Mouse (Mus musculus): Measurements from ENCODE around the gene Gm17545. TPM values are rescaled to one million over a fixed set of nuclear protein-coding genes. Genes with fewer than 3 reads are reported as not detected.

Gene Gm17545
- polyA plus RNA-seq, 1 experiment from 2014 or later, result not detected

DNA sequence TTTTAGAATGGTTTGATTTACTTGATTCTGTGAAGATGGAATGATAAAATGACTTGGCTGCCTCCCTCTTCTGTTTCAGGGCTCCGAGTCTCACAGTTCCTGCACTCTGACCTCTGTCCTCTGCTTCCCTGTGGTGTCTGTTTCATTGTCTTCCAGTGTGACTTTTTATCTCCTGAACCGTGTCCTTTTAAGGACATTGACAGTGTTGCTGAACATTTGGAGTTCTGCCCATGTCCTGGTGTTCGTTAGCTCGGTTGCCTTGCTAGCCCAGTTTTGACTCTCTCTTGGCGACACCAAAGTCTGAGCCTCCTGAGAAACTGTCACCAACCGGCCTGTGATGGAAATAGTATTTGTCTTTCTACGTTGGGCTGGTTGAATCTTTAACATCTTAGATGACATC, 33.6 kb upstream of the Gm17545 start:
- Histone ChIP-seq H3K27me3 (replicated peaks; ENCODE audit: control insufficient read depth, insufficient read depth, low read length) (no peaks in the 10 kb centered on the region), H3K27ac (ENCODE audit: low read length) (no peak overlapping the region), H3K4me3 (replicated peaks; ENCODE audit: low read length) (no peak overlapping the region), H3K36me3 (ENCODE audit: control insufficient read depth, insufficient read depth) (no peaks in the 10 kb centered on the region), H3K4me1 (replicated peaks; ENCODE audit: control insufficient read depth, insufficient read depth, low read length) (no peaks in the 10 kb centered on the region), H3K9me3 (ENCODE audit: control insufficient read depth, low read length) (no peaks in the 10 kb centered on the region), H3K9ac (replicated peaks; ENCODE audit: low read depth, low read length) (no peak overlapping the region), H3K4me2 (ENCODE audit: low read length) (no peak overlapping the region)
- WGBS, result 38% methylated on average over 7 of the region's 7 CpGs
- ATAC-seq, result no peak

DNA sequence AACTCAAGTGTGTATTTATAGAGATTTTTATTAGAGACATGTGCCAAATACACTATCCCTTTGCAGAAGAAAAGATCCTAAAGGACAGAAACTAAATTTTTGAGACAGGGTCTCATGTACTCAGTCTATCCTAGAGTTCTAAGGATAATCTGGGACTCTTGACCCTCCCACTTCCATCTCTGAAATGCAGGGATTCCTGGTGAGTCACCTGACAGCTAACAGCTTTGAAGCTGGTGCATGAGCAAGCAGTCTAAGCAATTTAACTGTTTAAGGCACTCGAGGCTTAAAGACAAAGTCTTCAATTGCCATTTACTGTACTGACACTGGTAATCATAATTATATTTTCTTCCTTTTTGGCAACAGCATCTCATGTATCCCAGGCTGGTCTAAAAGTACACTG, 31.5 kb upstream of the Gm17545 start:
- H3K36me3 ChIP-seq (ENCODE audit: control insufficient read depth, insufficient read depth), result no peaks in the 10 kb centered on the region
- H3K4me1 ChIP-seq (replicated peaks; ENCODE audit: control insufficient read depth, insufficient read depth, low read length), result no peaks in the 10 kb centered on the region
- H3K4me2 ChIP-seq (ENCODE audit: low read length), result no peak overlapping the region
- WGBS, result 62% methylated on average over 1 of the region's 1 CpGs
- H3K4me3 ChIP-seq (replicated peaks; ENCODE audit: low read length), result no peak overlapping the region
- H3K9me3 ChIP-seq (ENCODE audit: control insufficient read depth, low read length), result no peaks in the 10 kb centered on the region
- no peak overlapping the region for H3K9ac ChIP-seq (replicated peaks; ENCODE audit: low read depth, low read length)
- no peak for ATAC-seq
- H3K27me3 ChIP-seq (replicated peaks; ENCODE audit: control insufficient read depth, insufficient read depth, low read length), result no peaks in the 10 kb centered on the region
- H3K27ac ChIP-seq (ENCODE audit: low read length), result no peak overlapping the region

DNA sequence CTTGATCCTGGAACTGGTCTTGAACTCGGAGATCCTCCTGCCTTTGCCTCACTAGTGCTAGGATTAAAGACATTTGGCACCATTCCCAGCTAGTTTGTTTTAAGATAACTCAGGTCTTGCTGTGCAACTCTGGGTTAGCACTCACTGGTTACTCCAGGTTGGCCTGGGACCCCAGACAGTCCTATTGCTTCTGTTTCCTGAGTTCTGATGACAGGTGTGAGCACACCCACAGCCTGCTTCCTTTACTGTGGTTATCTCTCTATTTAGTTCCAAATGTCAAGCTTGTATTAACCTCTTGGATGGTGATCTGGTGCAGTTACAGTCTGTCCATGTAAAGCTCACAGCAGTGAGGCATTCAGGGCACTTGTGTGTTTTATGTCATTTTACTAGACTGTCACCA, 30.6 kb upstream of the Gm17545 start:
- no peaks in the 10 kb centered on the region for H3K27me3 ChIP-seq (replicated peaks; ENCODE audit: control insufficient read depth, insufficient read depth, low read length)
- no peak for ATAC-seq
- no peaks in the 10 kb centered on the region for H3K9me3 ChIP-seq (ENCODE audit: control insufficient read depth, low read length)
- no peaks in the 10 kb centered on the region for H3K36me3 ChIP-seq (ENCODE audit: control insufficient read depth, insufficient read depth)
- H3K9ac ChIP-seq (replicated peaks; ENCODE audit: low read depth, low read length), result no peak overlapping the region
- H3K27ac ChIP-seq (ENCODE audit: low read length), result no peak overlapping the region
- no peaks in the 10 kb centered on the region for H3K4me1 ChIP-seq (replicated peaks; ENCODE audit: control insufficient read depth, insufficient read depth, low read length)
- 74% methylated on average over 1 of the region's 1 CpGs for WGBS
- no peak overlapping the region for H3K4me3 ChIP-seq (replicated peaks; ENCODE audit: low read length)
- H3K4me2 ChIP-seq (ENCODE audit: low read length), result no peak overlapping the region

- no peaks in the 10 kb centered on the region for H3K27me3 ChIP-seq (replicated peaks; ENCODE audit: control insufficient read depth, insufficient read depth, low read length)
- peaks cover 3% of the 10 kb centered on the region; the same call in 1 of the 2 replicates for H3K4me1 ChIP-seq (replicated peaks; ENCODE audit: control insufficient read depth, insufficient read depth, low read length)
- no peak overlapping the region for H3K9ac ChIP-seq (replicated peaks; ENCODE audit: low read depth, low read length)
- H3K36me3 ChIP-seq (ENCODE audit: control insufficient read depth, insufficient read depth), result no peaks in the 10 kb centered on the region
- no peak overlapping the region for H3K27ac ChIP-seq (ENCODE audit: low read length)
- WGBS, result 83% methylated on average over 10 of the region's 10 CpGs
- H3K4me3 ChIP-seq (replicated peaks; ENCODE audit: low read length), result no peak overlapping the region
- H3K4me2 ChIP-seq (ENCODE audit: low read length), result no peak overlapping the region
- ATAC-seq, result no peak
- no peaks in the 10 kb centered on the region for H3K9me3 ChIP-seq (ENCODE audit: control insufficient read depth, low read length)
These were observed 29.9 kb upstream of the Gm17545 start for GRCm38 (mm10) chr9:22424196-22424595.

- Histone ChIP-seq H3K9ac (replicated peaks; ENCODE audit: low read depth, low read length) (no peak overlapping the region), H3K27ac (ENCODE audit: low read length) (no peak overlapping the region), H3K27me3 (replicated peaks; ENCODE audit: control insufficient read depth, insufficient read depth, low read length) (no peaks in the 10 kb centered on the region), H3K4me2 (ENCODE audit: low read length) (no peak overlapping the region), H3K4me1 (replicated peaks; ENCODE audit: control insufficient read depth, insufficient read depth, low read length) (peaks cover 4% of the 10 kb centered on the region), H3K36me3 (ENCODE audit: control insufficient read depth, insufficient read depth) (no peaks in the 10 kb centered on the region), H3K9me3 (ENCODE audit: control insufficient read depth, low read length) (no peaks in the 10 kb centered on the region), H3K4me3 (replicated peaks; ENCODE audit: low read length) (no peak overlapping the region)
- 94% methylated on average over 4 of the region's 4 CpGs for WGBS
- no peak for ATAC-seq
These were observed 29.4 kb upstream of the Gm17545 start for GRCm38 (mm10) chr9:22424719-22425118.

- H3K9ac ChIP-seq (replicated peaks; ENCODE audit: low read depth, low read length), result no peak overlapping the region
- H3K27me3 ChIP-seq (replicated peaks; ENCODE audit: control insufficient read depth, insufficient read depth, low read length), result no peaks in the 10 kb centered on the region
- no peak for ATAC-seq
- H3K9me3 ChIP-seq (ENCODE audit: control insufficient read depth, low read length), result no peaks in the 10 kb centered on the region
- H3K36me3 ChIP-seq (ENCODE audit: control insufficient read depth, insufficient read depth), result no peaks in the 10 kb centered on the region
- WGBS, result 49% methylated on average over 4 of the region's 4 CpGs
- no peak overlapping the region for H3K4me3 ChIP-seq (replicated peaks; ENCODE audit: low read length)
- no peak overlapping the region for H3K4me2 ChIP-seq (ENCODE audit: low read length)
- peaks cover 7% of the 10 kb centered on the region for H3K4me1 ChIP-seq (replicated peaks; ENCODE audit: control insufficient read depth, insufficient read depth, low read length)
- H3K27ac ChIP-seq (ENCODE audit: low read length), result no peak overlapping the region
These were observed 25.9 kb upstream of the Gm17545 start for GRCm38 (mm10) chr9:22428028-22428665.

DNA sequence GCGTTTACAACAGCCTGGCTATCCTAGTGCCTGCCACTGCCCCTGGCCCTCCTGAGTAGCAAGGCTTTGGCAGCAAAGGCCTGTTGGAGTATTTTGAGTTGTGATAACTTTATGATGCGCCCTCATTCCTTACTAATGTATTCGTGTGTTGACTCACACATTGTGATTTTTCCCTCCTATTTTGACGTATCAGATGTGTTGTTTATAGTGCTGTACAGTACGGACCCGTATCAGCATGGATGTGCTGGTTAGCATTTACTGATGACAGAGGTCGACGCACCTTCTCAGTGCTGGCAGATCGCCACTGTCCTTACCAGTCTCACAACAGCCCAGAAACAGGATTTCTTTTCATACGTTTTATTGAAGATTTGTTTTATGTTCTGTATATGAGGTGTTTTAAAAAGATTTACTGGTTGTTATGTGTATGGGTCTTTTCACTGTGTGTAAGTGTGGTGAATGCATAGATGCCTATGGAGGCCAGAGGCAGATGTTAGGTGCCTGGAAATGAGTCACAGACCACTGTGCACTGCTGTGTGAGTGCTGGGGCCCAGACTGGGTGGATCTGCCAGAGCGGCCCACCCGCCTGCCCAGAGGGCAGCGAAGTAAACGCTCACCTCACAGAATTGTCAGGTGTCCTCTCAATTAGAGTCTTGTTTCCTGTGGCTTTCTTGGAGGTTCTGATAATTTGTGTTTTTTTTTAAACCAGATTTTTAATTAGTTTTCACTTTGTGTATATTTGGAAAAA, 25.3 kb upstream of the Gm17545 start:
- ATAC-seq, result no peak
- WGBS, result 73% methylated on average over 14 of the region's 14 CpGs
- no peak overlapping the region for H3K27ac ChIP-seq (ENCODE audit: low read length)
- H3K4me3 ChIP-seq (replicated peaks; ENCODE audit: low read length), result no peak overlapping the region
- no peaks in the 10 kb centered on the region for H3K36me3 ChIP-seq (ENCODE audit: control insufficient read depth, insufficient read depth)
- peaks cover 7% of the 10 kb centered on the region for H3K4me1 ChIP-seq (replicated peaks; ENCODE audit: control insufficient read depth, insufficient read depth, low read length)
- no peaks in the 10 kb centered on the region for H3K9me3 ChIP-seq (ENCODE audit: control insufficient read depth, low read length)
- no peaks in the 10 kb centered on the region for H3K27me3 ChIP-seq (replicated peaks; ENCODE audit: control insufficient read depth, insufficient read depth, low read length)
- H3K4me2 ChIP-seq (ENCODE audit: low read length), result no peak overlapping the region
- no peak overlapping the region for H3K9ac ChIP-seq (replicated peaks; ENCODE audit: low read depth, low read length)

- Histone ChIP-seq H3K4me1 (replicated peaks; ENCODE audit: control insufficient read depth, insufficient read depth, low read length) (peaks cover 7% of the 10 kb centered on the region), H3K27me3 (replicated peaks; ENCODE audit: control insufficient read depth, insufficient read depth, low read length) (no peaks in the 10 kb centered on the region), H3K9me3 (ENCODE audit: control insufficient read depth, low read length) (no peaks in the 10 kb centered on the region), H3K9ac (replicated peaks; ENCODE audit: low read depth, low read length) (no peak overlapping the region), H3K27ac (ENCODE audit: low read length) (no peak overlapping the region), H3K4me2 (ENCODE audit: low read length) (peak overlapping the region; percentile 21), H3K36me3 (ENCODE audit: control insufficient read depth, insufficient read depth) (no peaks in the 10 kb centered on the region), H3K4me3 (replicated peaks; ENCODE audit: low read length) (no peak overlapping the region)
- ATAC-seq, result no peak
- WGBS, result 23% methylated on average over 15 of the region's 15 CpGs
These were observed 24.4 kb upstream of the Gm17545 start for GRCm38 (mm10) chr9:22429533-22430241.

- Histone ChIP-seq H3K9me3 (ENCODE audit: control insufficient read depth, low read length) (no peaks in the 10 kb centered on the region), H3K4me1 (replicated peaks; ENCODE audit: control insufficient read depth, insufficient read depth, low read length) (peaks cover 7% of the 10 kb centered on the region), H3K27me3 (replicated peaks; ENCODE audit: control insufficient read depth, insufficient read depth, low read length) (no peaks in the 10 kb centered on the region), H3K4me3 (replicated peaks; ENCODE audit: low read length) (no peak overlapping the region), H3K36me3 (ENCODE audit: control insufficient read depth, insufficient read depth) (no peaks in the 10 kb centered on the region), H3K4me2 (ENCODE audit: low read length) (no peak overlapping the region), H3K27ac (ENCODE audit: low read length) (no peak overlapping the region), H3K9ac (replicated peaks; ENCODE audit: low read depth, low read length) (no peak overlapping the region)
- no peak for ATAC-seq
- 34% methylated on average over 5 of the region's 5 CpGs for WGBS
These were observed 23.7 kb upstream of the Gm17545 start for GRCm38 (mm10) chr9:22430315-22430840.

Measured in forebrain, embryonic 16.5 days (tissue).